Mouse (Mus musculus): ENCODE results near the gene Rab24. TPM values are rescaled to one million over a fixed set of nuclear protein-coding genes. Genes with fewer than 3 reads are reported as not detected.

Rab24 gene
- polyA plus RNA-seq, 1 experiment from 2014 or later, result 39.6 TPM

DNA sequence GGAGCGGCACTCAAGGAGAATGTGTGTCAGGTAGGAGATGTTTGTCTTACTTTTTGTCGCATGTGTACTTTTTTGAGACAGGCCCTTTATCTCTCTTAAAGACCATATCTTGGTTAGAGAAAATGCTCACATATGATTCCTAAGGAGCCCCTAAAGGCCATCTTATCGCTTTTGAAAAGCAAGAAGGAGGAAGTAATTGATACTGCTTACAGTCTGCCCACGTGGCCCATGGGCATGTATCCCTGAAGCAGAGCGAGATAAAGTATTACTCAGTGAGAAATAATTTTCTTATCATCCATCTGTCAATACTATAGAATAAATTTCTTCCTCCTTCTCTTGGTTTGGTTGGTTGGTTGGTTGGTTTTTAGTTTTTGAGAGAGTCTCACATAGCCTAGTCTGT lies 44.1 kb downstream of the Rab24 start:
- Histone ChIP-seq H3K27me3 (ENCODE audit: insufficient read depth, low read length) (no peaks in the 10 kb centered on the region), H3K4me1 (ENCODE audit: insufficient read depth) (no peaks in the 10 kb centered on the region), H3K9ac (replicated peaks) (no peak overlapping the region), H3K4me3 (ENCODE audit: low read depth, low read length) (no peak overlapping the region), H3K4me2 (ENCODE audit: low read depth, low read length) (no peak overlapping the region), H3K9me3 (ENCODE audit: low read length) (no peaks in the 10 kb centered on the region), H3K36me3 (replicated peaks; ENCODE audit: insufficient read depth, low read length) (peaks cover 52% of the 10 kb centered on the region), H3K27ac (ENCODE audit: low read depth) (no peak overlapping the region)
- no peak for ATAC-seq
- TF ChIP-seq CTCF (IDR thresholded peaks at IDR 0.05; ENCODE audit: low read depth) (no peak), EP300 (IDR thresholded peaks at IDR 0.05; ENCODE audit: low read depth) (no peak)
- WGBS (ENCODE audit: insufficient replicate concordance), result 70% methylated on average over 5 of the region's 5 CpGs
- no peak for DNase-seq

DNA sequence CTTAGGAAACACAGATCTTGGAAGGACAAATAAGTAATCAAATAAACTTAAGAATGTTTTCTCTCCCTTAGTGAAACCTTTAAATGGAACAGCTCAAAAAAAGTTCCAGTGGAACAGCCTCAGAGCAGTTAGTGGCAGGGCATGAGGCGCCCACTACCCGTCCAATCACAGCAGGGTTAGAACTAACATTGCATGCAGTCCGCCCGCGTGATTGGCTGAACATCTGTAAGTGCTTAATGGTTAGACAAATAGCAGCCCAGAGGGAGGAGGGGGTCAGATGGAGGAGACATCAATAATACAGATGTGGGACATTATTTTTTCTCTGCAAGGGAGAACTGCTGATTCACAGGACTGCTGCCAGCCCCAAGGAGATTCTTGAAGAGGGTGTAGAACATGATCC lies 44.5 kb downstream of the Rab24 start:
- Histone ChIP-seq H3K4me1 (ENCODE audit: insufficient read depth) (no peaks in the 10 kb centered on the region), H3K36me3 (replicated peaks; ENCODE audit: insufficient read depth, low read length) (peaks cover 52% of the 10 kb centered on the region), H3K4me2 (ENCODE audit: low read depth, low read length) (no peak overlapping the region), H3K9ac (replicated peaks) (no peak overlapping the region), H3K27me3 (ENCODE audit: insufficient read depth, low read length) (no peaks in the 10 kb centered on the region), H3K27ac (ENCODE audit: low read depth) (no peak overlapping the region), H3K9me3 (ENCODE audit: low read length) (no peaks in the 10 kb centered on the region), H3K4me3 (ENCODE audit: low read depth, low read length) (no peak overlapping the region)
- ATAC-seq (no peak), DNase-seq (no peak)
- WGBS (ENCODE audit: insufficient replicate concordance), result 89% methylated on average over 5 of the region's 5 CpGs
- TF ChIP-seq CTCF (IDR thresholded peaks at IDR 0.05; ENCODE audit: low read depth) (no peak), EP300 (IDR thresholded peaks at IDR 0.05; ENCODE audit: low read depth) (no peak)

Other genes starting within 250 kb of the Rab24 start
- gene Uimc1, start 221.6 kb downstream of the Rab24 start, polyA plus RNA-seq (2015; fragmentation: Nextera tagmentation; extraction: Ambion mirVana), result 12.1 TPM in 2 replicates
- gene Zfp346, start 216.6 kb downstream of the Rab24 start, polyA plus RNA-seq (2015; fragmentation: Nextera tagmentation; extraction: Ambion mirVana), result 3.0 and 3.6 TPM in 2 replicates
- gene Gm17617, start 188.4 kb downstream of the Rab24 start, polyA plus RNA-seq (2015; fragmentation: Nextera tagmentation; extraction: Ambion mirVana), result not detected in 2 replicates
- gene Fgfr4, start 169.3 kb downstream of the Rab24 start, polyA plus RNA-seq (2015; fragmentation: Nextera tagmentation; extraction: Ambion mirVana), result 4.9 and 5.1 TPM in 2 replicates
- gene Nsd1, start 112.2 kb downstream of the Rab24 start, polyA plus RNA-seq (2015; fragmentation: Nextera tagmentation; extraction: Ambion mirVana), result 18.6 and 20.6 TPM in 2 replicates
- gene Prelid1, start 1.4 kb downstream of the Rab24 start, polyA plus RNA-seq (2015; fragmentation: Nextera tagmentation; extraction: Ambion mirVana), result 196 and 213 TPM in 2 replicates
- gene Mxd3, start 7.9 kb upstream of the Rab24 start, polyA plus RNA-seq (2015; fragmentation: Nextera tagmentation; extraction: Ambion mirVana), result 14.0 and 15.9 TPM in 2 replicates
- 50.5 and 56.0 TPM in 2 replicates for gene Lman2, start 40.8 kb upstream of the Rab24 start, polyA plus RNA-seq (2015; fragmentation: Nextera tagmentation; extraction: Ambion mirVana)
- gene Rgs14, start 47.8 kb upstream of the Rab24 start, polyA plus RNA-seq (2015; fragmentation: Nextera tagmentation; extraction: Ambion mirVana), result 2.8 and 3.1 TPM in 2 replicates
- not detected in 2 replicates for gene Slc34a1, start 76.2 kb upstream of the Rab24 start, polyA plus RNA-seq (2015; fragmentation: Nextera tagmentation; extraction: Ambion mirVana)
- not detected in 2 replicates for gene Pfn3, start 93.3 kb upstream of the Rab24 start, polyA plus RNA-seq (2015; fragmentation: Nextera tagmentation; extraction: Ambion mirVana)
- gene F12, start 104.8 kb upstream of the Rab24 start, polyA plus RNA-seq (2015; fragmentation: Nextera tagmentation; extraction: Ambion mirVana), result 403 and 418 TPM in 2 replicates
- gene Grk6, start 123.1 kb upstream of the Rab24 start, polyA plus RNA-seq (2015; fragmentation: Nextera tagmentation; extraction: Ambion mirVana), result 15.9 and 16.7 TPM in 2 replicates
- not detected in 2 replicates for gene Prr7, start 142.3 kb upstream of the Rab24 start, polyA plus RNA-seq (2015; fragmentation: Nextera tagmentation; extraction: Ambion mirVana)
- gene Dbn1, start 166.2 kb upstream of the Rab24 start, polyA plus RNA-seq (2015; fragmentation: Nextera tagmentation; extraction: Ambion mirVana), result 4.1 and 4.2 TPM in 2 replicates
- 15.9 and 17.0 TPM in 2 replicates for gene Pdlim7, start 191.7 kb upstream of the Rab24 start, polyA plus RNA-seq (2015; fragmentation: Nextera tagmentation; extraction: Ambion mirVana)
- gene Dok3, start 207.3 kb upstream of the Rab24 start, polyA plus RNA-seq (2015; fragmentation: Nextera tagmentation; extraction: Ambion mirVana), result 18.1 and 20.2 TPM in 2 replicates
- gene Ddx41, start 214.7 kb upstream of the Rab24 start, polyA plus RNA-seq (2015; fragmentation: Nextera tagmentation; extraction: Ambion mirVana), result 17.0 and 17.2 TPM in 2 replicates
- gene Fam193b, start 249.2 kb upstream of the Rab24 start, polyA plus RNA-seq (2015; fragmentation: Nextera tagmentation; extraction: Ambion mirVana), result 5.0 and 5.3 TPM in 2 replicates

Data from liver, postnatal 0 days (tissue).